Mouse (Mus musculus): ENCODE results near the gene Smyd3.

DNA sequence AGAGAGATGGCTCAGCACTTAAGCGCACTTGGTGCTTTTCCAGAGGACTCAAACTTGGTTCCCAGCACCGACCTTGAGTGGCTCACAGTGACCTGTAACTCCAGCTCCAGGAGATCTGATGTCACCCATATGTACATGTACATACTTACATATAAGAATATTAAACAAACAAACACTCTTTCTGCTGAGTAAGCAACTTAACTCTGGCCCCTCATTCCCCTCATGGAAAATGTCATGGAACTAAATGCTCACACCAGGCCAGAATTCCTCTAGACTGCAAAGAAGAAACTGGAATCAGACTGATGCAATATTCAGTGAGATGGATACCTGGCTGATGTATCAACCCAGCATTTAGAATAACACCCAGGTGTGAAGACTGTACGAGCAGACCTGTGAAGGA is 21.2 kb upstream of the Smyd3 start:
- TF ChIP-seq CTCF (IDR thresholded peaks at IDR 0.05) (no peak), POLR2A (IDR thresholded peaks at IDR 0.05; ENCODE audit: insufficient read depth, low read depth, low read length) (no peak)
